Mouse (Mus musculus) CD8-positive naive resting alpha-beta T cell, adult 2 months (primary cell): ENCODE data around the gene Tnfsf13b.

Experiments used
- DNase-seq, 2 experiments: peaks; one replicate each; pipeline ENCODE4 v3.0.0; 2022; ENCODE audit warnings: low read depth in 2 of 2, low spot score in 2 of 2

The Tnfsf13b gene

DNA sequence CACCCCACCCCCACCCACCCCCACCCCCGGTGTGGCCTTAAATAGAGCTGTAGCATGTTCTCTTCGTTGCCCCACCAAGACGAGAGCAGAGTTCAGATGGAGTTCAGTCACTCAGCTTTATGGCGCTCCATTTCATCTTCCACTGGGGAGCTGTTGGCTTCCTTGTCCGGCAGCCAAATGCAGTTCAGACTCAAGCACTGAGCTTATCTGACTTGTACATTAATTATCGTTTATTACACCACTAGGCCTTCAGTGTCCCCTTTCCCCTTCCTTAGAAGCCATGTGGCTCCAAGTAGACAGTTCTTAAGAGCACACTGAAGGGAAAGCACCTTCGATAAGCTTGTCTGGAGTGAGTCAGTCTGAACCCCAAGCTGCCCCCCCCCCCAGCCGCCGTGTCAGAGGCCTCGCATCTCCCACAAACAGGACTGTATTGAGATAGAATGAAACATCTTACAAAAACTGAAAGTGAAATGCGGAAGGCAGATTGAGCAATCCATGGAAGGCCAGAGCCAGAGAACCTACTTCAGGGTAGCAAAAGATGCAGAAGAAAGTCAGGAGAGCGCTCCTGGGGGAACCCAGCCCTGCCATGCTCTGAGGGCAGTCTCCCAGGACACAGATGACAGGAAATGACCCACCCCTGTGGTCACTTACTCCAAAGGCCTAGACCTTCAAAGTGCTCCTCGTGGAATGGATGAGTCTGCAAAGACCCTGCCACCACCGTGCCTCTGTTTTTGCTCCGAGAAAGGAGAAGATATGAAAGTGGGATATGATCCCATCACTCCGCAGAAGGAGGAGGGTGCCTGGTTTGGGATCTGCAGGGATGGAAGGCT lies at the start of gene Tnfsf13b:
TSS of gene Tnfsf13b (plus strand) at position 312 of the 830 bp plus-strand sequence.
- DNase-seq, result no peak

DNA sequence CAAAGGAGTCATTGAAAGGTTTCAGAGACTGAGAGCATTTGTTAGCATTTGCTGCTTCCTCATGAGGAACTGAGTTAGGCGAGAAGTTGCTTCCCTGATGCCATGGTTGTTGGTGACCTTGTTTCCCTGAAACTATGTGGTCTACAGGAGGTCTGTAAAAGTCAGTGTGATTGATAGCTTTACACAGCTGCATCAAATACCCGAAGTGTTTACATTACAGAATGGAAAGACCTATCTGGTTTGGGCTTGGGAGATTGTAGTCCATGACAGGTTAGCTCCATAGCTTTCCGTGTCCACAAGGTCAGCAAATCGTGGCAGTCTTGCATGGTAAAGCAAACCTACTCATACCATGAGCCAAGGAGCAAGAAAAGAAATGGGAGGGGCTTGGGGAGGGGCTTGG lies 47.9 kb upstream of the Tnfsf13b start:
- DNase-seq, result no peak

DNA sequence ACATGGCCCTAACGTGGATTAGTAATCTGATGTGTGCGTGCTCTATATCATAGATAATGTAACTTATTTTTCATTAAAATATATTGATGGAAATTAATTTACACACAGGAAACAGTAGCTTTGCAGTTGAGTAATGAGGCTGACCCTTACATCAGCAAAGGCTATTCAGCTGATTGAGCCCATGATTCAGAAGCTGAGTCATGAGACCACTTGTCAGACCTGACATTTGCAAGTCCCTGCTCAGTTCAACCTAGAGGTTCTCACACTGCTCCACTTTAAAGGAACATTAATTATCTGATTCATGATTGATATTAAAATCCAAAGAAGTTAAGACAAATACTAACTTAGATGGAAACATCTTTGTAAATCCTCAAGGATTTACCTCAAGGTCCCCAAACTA lies 46.3 kb upstream of the Tnfsf13b start:
- DNase-seq, result no peak

DNA sequence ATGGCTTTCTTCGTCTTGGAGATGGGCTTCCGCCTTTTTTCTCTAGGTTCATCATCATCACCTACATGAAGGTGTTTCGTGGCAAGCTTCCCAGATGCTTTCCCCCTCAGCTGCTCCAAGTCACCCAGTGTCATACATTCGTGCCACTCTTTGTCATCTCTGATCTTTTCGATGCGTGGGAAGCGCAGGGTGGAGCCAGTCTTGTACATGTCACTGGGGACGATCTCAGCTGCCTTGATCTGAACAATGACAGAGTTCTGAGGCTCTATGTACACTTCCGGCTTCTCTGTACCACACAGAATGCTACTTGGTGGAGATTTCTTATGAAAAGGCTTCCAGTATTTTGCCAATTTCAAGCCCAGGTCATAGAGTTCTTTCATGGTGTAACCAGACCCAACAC lies 34.4 kb upstream of the Tnfsf13b start:
- DNase-seq, result no peak

DNA sequence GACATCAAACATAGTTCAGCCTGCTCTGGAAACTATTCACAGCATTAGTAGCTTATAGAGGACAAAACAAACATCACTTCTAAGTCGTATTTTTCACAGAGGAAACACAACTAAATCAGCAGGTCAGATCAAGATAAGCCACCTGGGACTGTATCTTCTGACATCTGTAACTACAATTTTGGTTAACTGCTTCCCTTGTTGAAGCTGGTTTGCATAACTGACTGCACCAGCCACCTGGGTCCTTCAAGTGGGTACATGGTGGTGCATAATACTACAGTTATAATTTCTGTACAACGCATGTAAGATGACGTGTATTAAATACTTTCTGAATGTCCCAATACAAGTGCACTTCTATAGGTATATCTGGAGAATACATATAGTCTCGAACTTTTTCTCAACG lies 31.0 kb upstream of the Tnfsf13b start:
- DNase-seq, result no peak

DNA sequence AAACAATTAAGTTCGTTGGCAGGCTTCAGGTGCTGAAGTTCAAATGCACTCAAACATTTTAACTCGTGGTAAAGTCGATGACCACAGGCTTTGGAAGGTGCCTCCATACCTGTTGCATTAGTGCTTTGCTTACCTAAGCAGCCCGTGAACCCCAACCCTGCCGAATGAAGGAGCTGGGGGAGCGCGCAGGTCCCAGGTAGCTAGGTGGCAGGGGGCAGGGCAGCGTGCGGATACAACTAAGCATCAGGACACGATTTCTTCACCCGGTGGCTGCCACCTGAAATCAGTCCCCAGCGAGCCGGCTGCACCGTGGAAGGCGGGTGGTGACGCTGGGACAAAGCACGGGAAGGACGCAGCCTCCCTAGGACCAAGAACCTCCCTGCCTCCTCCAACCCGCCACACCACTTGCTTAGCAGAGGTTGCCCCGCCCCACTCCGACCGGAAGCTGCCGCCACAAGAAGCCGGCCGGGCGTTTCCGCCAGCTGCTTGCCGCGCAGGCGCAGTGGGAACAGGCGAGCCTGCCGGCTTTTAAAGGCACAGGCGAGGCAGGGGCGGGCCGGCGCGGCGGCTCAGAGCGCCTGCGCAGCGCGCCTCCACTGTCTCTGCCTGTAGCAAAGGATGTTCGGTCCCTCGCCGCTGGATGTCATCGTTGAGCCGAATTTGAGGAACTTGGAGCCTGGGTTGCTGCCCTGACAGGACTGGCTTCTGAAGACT lies 30.2 kb upstream of the Tnfsf13b start:
- DNase-seq, result peak; percentile 97 to 98

DNA sequence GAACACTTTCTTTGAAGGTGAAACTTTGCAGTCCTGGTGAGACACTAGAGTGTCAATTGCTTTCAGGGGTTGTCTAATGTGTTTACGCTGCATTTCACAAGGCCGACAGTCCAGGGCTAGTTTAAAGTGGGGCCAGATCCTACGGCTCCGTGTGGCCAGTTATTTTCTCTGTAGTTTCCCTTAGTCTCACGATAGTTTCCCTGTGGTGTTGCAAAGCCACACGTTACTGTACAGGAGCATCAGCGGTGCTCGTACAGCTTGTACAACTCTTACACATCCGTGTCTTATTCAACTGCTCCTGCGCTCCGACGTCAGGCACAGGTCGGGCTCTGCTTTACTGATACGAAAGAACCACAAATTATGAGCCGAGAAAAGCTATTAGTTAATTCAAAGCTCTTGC lies 29.3 kb upstream of the Tnfsf13b start:
- no peak for DNase-seq

DNA sequence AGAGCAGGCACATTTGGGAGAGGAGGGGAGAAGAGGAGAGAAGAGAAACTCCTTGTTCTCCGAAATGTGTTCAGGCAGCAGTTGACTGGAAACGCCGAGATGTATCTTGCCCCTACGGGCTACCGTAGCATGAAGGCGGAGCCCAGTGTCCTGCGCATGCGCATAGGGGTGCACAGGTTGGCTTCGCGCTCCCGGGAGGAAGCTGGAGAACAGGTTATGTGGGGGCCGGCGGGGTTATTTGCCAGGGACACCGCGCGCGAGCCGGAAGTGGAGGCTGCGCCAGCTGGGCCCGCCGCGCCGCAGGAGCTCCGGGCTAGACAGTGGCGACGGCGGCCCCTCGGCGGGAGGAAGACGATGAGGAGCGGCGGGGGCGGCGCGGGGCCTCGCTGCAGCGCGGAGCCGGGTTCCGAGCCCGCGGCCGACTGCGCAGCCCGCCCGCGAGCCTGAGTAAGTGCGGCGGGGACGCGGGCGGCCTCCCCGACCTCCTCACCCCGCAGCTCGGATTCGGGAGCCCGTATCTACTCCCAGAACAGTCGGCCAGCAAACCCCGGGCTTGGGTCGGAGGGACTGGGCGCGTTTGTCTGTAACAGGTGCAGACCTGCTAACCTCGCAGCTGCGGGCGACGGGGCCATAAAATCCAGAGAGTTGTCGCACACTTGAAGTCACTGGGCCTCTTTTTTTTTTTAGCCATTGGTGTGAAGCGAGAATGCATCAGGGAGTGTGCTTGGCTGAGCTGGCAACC lies 28.5 kb upstream of the Tnfsf13b start, which contains the start of the genes Lig4 and Abhd13:
TSS of gene Lig4 (minus strand) at position 114 of the 742 bp plus-strand sequence.
TSS of gene Abhd13 (plus strand) at position 135 of the 742 bp plus-strand sequence.
- DNase-seq, result peak; percentile 98 to 99

DNA sequence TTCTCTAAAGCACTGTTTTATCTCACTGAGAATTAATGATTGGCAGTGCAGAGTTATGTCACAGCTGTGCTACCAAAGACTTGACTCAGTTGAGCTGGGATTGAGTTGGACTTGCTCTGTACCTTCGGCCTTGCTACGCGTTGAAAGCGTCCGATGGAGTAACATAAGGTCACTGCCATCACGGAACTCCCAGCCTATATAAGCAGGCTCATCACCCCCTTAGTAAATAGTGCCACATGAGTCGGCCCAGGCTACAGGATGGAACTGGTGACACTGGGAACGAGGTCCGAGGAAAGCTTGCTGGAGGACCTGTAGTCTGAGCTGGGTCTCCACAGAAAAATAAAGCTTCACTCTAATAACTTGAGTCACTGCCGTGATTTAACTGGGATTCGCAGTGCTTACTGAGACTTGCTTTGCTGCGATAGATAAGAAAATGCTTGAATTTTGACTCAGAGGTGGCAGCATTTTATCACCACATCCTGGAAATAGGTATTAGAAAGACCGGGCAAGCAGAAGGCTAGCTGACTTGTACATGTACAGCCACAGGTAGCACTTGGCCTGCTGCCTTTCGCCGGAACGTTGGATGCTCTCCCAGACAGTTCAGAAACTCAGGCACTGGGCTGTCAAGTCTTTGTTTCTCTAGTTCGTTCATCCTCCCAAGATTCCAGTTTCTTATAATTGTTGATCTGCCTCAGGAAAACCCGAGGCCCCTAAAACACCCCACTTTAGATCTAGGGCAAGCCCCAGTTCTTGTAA lies 27.6 kb upstream of the Tnfsf13b start:
- no peak for DNase-seq

DNA sequence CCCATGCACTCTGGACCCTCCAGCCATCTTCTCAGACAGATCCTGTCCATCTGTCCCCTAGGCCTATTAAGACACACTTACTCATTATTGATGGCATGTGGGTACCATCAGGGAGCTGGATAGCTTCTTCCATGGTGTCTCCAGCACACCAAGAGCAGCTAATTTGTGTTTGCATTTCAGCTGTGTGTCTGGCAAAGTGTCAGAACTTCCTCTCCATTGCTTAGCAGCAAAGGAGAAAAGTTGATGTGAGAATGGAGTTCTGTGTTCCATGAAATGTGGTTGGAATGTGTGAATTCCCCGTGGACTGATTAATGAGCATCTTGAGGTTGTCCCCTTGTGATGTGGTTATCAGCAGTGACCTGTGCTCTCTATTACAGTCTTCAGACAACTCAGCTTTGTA lies 26.5 kb upstream of the Tnfsf13b start:
- no peak for DNase-seq

DNA sequence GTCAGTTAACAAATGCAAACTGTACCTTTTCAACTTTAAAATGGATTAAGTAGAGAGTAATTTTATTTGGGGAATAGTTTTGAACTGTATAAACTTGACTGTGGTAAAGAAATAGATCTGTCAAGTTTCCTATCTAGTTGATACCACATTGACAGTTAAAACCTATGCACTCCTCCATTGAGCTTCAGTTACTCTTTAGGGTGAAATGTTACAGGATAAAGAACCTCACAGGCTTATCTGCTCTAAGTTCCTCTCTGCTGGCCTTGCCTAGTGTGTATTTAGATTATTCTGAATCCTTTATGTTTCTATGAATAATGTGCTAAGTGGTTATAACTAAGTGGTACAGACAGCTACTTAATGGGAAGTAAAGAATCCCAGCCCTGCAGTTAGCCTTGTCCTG lies 26.1 kb upstream of the Tnfsf13b start:
- DNase-seq, result no peak

DNA sequence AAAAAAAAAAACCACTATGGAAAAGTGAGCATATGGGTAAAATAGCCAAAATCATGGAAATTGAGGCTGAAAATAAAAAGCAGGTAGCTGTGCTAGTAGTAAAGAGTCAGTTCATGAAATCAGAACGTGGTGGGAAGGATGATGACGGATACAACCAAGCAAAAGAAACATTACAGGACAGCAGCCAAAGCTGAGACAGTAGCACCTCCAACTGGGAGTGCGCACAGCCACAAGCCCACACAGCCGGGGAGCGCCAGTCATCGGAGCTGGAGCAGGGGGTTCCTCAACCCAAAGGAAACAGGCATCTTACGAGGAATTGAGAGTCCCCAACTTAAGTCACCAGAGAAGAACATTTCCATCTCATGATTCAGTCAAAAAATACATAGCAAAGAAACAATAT lies 2.2 kb upstream of the Tnfsf13b start:
- no peak for DNase-seq

DNA sequence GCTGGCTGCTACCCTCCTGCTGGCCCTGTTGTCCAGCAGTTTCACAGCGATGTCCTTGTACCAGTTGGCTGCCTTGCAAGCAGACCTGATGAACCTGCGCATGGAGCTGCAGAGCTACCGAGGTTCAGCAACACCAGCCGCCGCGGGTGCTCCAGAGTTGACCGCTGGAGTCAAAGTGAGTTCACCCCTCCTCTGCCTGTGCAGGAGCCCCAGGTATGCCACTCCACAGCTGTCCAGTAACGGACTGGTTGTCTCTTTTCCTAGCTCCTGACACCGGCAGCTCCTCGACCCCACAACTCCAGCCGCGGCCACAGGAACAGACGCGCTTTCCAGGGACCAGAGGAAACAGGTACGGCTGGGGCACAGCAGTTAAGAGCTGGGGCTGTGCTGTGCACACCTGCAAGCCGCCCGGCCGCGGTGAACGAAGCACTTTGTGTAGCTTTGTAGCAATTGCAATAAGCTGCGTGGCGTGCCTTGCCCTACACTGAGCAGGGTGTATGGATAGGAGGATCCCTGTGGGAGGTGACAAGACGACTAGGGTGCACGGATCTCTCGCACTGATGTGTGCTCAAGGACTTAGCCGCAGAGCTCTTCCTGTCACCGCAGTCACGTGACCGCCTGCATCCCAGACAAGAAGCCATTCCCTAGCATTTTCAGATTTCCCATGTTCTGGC lies 856 bp downstream of the Tnfsf13b start:
- DNase-seq, result no peak

DNA sequence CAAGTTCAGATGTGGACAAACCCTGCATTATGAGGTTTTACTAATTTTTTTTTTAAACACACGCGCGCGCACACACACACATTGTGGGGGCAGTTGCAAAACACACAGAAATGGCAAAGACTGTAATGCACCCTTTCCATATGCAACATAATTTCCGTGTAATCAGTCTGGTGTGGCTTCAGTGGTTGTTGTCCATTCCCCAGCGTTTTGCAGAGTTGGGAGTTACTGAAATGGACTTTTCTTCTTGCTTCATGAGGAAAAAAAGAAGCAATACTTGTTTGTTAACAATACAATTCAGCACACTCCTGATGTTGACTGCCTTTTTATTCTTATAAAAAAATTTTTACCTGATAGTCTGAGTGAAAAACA lies 1.4 kb downstream of the Tnfsf13b start:
- DNase-seq, result no peak

DNA sequence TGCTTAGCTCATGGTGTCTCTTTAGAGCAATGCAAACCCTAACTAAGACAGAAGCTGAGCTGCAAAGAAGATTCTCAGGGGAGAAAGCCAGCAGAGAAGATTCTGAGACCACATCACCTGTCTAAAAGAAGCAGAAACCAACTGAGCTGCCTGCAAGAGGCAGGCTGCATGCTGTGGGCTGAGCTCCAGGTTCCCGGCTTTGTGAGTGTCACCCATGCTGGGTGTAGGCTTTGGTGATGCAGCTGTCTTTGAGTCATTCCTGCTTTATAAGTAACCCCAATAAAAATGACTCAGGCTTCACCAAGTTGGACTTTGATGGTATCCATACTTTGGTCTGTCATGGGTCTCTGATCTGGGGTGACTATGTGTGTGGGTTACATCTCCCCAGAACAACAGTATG lies 10.0 kb downstream of the Tnfsf13b start:
- DNase-seq, result no peak

DNA sequence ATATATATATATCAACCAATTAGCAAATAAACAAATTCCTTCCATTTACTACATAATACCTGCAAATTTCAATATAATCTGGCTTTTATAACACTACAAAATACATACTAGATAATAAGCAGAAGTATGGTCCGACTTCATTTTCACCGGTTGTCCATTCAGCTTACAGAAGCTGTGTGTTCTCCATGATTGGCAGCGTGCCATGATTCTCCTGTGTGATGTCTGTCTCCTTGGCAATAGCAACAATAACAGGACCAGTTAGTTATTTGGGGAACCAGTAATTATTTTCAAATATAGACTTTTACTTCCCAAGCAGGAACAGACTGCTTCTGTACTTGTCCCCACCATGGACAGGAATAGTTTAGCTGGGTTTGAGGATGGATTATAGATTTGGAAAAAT lies 11.0 kb downstream of the Tnfsf13b start:
- DNase-seq, result no peak

DNA sequence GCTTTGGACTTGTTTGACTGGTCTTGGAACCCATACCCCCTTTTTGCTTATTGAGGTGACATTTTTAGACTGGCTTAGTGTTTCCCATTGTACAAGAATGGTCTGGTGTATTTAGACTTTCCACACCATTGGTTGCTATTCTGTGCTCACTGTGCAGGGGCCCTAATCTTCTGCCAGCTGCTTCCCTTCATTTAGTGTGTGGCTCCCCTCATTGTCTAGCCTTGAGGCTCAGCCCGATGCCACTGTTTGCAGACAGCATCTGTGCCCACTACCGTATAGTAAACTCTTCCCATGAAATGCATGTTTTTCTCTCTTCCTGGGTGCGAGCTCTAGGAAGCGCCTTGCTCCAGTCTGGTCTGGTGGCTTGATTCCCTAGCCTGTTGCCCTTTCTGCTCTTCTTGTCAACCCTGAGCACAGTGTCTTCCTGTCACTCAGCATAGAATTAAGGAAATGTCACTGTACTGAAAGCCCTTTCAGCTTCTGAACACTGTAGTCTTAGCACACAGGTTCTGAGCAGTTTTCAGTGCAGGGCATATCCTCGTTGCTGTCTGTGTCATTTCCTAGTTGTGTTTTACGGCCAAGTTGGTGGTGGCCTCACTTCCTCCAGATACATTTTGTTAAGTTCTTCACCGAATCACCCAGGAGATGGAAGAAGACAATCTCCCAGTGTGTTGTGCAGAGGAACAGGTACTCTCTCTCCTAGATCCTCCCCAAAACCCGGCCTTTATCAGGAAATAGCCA lies 24.2 kb downstream of the Tnfsf13b start:
- no peak for DNase-seq

DNA sequence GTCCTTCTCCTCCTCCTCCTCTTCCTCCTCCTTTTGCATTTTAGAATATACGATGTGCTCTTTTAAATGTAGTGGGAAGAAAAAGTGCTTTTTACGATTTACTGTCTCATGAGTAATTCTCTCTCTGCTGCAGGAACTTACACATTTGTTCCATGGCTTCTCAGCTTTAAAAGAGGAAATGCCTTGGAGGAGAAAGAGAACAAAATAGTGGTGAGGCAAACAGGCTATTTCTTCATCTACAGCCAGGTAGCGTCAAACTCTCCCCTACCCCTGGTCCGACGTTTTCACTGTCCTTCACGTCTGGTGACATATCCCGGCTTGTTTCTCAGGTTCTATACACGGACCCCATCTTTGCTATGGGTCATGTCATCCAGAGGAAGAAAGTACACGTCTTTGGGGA lies 24.9 kb downstream of the Tnfsf13b start:
- no peak for DNase-seq

DNA sequence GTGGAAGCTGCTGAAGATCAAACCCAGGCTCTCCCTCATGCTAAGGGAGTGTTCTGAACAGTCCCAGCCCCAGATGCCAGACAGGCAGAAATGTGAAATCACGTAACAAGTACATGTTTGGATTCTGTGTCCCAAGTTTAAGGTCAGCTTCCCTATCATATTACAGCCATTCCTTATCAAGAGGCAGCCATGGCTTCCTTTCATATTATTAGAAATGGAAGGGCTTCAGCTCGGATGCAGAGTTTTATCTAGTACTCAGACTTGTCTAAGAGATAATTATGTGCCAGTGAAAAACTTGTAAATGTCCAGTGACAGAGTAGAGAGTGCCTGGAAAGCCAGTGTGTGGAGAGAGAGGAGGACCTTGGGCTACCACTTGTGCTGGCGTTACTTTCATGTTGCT lies 34.6 kb downstream of the Tnfsf13b start:
- DNase-seq, result no peak
